ENCODE assay signal across 8 mouse cellular contexts in genomic region chr8:124947865-124948732, GRCm38 (mm10). TPM values are rescaled to one million over a fixed set of nuclear protein-coding genes. Genes with fewer than 3 reads are reported as not detected.
DNase-seq lines count a peak whose midpoint lies in the region; ATAC-seq and TF ChIP-seq lines count a peak whose summit lies in the region.

No protein-coding gene starts in this region.

- H3K4me1 ChIP-seq in embryonic facial prominence, embryonic 10.5 days: peaks cover 48% of the 10 kb centered on the region
- peaks cover 46% of the 10 kb centered on the region for H3K4me1 ChIP-seq in heart, embryonic 12.5 days (replicated peaks)
- H3K4me1 ChIP-seq in kidney, embryonic 15.5 days: peaks cover 57% of the 10 kb centered on the region
- peaks cover 15% of the 10 kb centered on the region for H3K4me1 ChIP-seq in lung, adult 2 months (ENCODE audit: control insufficient read depth, insufficient read depth, low read length)
- H3K4me1 ChIP-seq in neural tube, embryonic 15.5 days: peaks cover 59% of the 10 kb centered on the region

- TF ChIP-seq POLR2A in lung, adult 2 months (IDR thresholded peaks at IDR 0.05; ENCODE audit: borderline replicate concordance, extremely low read depth, low read depth, low read length): no peak

- peak overlapping the region; percentile 100 for H3K9ac ChIP-seq in heart, embryonic 12.5 days
- peak overlapping the region; percentile 82 for H3K9ac ChIP-seq in kidney, embryonic 15.5 days
- peak overlapping the region; percentile 98 for H3K9ac ChIP-seq in neural tube, embryonic 15.5 days (replicated peaks)

- peak overlapping the region; percentile 88 for H3K4me3 ChIP-seq in embryonic facial prominence, embryonic 10.5 days
- H3K4me3 ChIP-seq in heart, embryonic 12.5 days: peak overlapping the region; percentile 99
- peak overlapping the region; percentile 93 for H3K4me3 ChIP-seq in kidney, embryonic 15.5 days (replicated peaks)
- H3K4me3 ChIP-seq in lung, adult 2 months (replicated peaks; ENCODE audit: extremely low read depth, low read depth, low read length): peak overlapping the region; percentile 95
- peak overlapping the region; percentile 95 for H3K4me3 ChIP-seq in neural tube, embryonic 15.5 days (replicated peaks)

- H3K9me3 ChIP-seq in embryonic facial prominence, embryonic 10.5 days: no peaks in the 10 kb centered on the region
- no peaks in the 10 kb centered on the region for H3K9me3 ChIP-seq in heart, embryonic 12.5 days (replicated peaks)
- no peaks in the 10 kb centered on the region for H3K9me3 ChIP-seq in kidney, embryonic 15.5 days (replicated peaks)
- H3K9me3 ChIP-seq in neural tube, embryonic 15.5 days (replicated peaks): no peaks in the 10 kb centered on the region

- ATAC-seq in heart, embryonic 12.5 days (ENCODE audit: insufficient number of reproducible peaks, low FRiP score): 0 out of 2 replicates have a peak, but pooled peaks have one; percentile 10
- ATAC-seq in kidney, embryonic 15.5 days (replicated peaks; ENCODE audit: low FRiP score): peak; percentile 35
- ATAC-seq in neural tube, embryonic 15.5 days (ENCODE audit: low FRiP score): peak; percentile 35

- H3K27ac ChIP-seq in embryonic facial prominence, embryonic 10.5 days (replicated peaks): peak overlapping the region; percentile 97
- H3K27ac ChIP-seq in heart, embryonic 12.5 days (ENCODE audit: poor library complexity, severe bottlenecking): peak overlapping the region; percentile 99
- peak overlapping the region; percentile 97 for H3K27ac ChIP-seq in kidney, embryonic 15.5 days
- H3K27ac ChIP-seq in neural tube, embryonic 15.5 days (replicated peaks): peak overlapping the region; percentile 98

- DNase-seq in A20 (ENCODE audit: low read depth, low spot score): peak; percentile 66
- DNase-seq in adipocyte (ENCODE audit: low spot score): peak; percentile 50
- DNase-seq in embryonic facial prominence, embryonic 10.5 days (ENCODE audit: low spot score): peak; percentile 73
- DNase-seq in lung, adult 2 months: peak; percentile 64
- DNase-seq in thymus, postnatal 10 days (ENCODE audit: low spot score in 2 of 2): peak; percentile 36 to 47

- WGBS in embryonic facial prominence, embryonic 10.5 days: under 1% methylated on average over 67 of the region's 67 CpGs
- under 1% methylated on average over 67 of the region's 67 CpGs for WGBS in heart, embryonic 12.5 days
- WGBS in kidney, embryonic 15.5 days: under 1% methylated on average over 67 of the region's 67 CpGs
- WGBS in lung, adult 2 months: 2% methylated on average over 67 of the region's 67 CpGs
- WGBS in neural tube, embryonic 15.5 days: under 1% methylated on average over 67 of the region's 67 CpGs

- H3K36me3 ChIP-seq in embryonic facial prominence, embryonic 10.5 days (replicated peaks): peaks cover 16% of the 10 kb centered on the region
- no peaks in the 10 kb centered on the region for H3K36me3 ChIP-seq in heart, embryonic 12.5 days
- H3K36me3 ChIP-seq in kidney, embryonic 15.5 days: peaks cover 10% of the 10 kb centered on the region; the same call in 1 of the 2 replicates
- H3K36me3 ChIP-seq in neural tube, embryonic 15.5 days: no peaks in the 10 kb centered on the region

- H3K4me2 ChIP-seq in heart, embryonic 12.5 days: peak overlapping the region; percentile 83
- H3K4me2 ChIP-seq in kidney, embryonic 15.5 days: peak overlapping the region; percentile 89
- H3K4me2 ChIP-seq in neural tube, embryonic 15.5 days: peak overlapping the region; percentile 88

- TF ChIP-seq CTCF in lung, adult 2 months (IDR thresholded peaks at IDR 0.05; ENCODE audit: insufficient read depth, low read length): no peak

- H3K27me3 ChIP-seq in embryonic facial prominence, embryonic 10.5 days (replicated peaks; ENCODE audit: low read depth, poor library complexity, severe bottlenecking): no peaks in the 10 kb centered on the region
- H3K27me3 ChIP-seq in heart, embryonic 12.5 days (replicated peaks): no peaks in the 10 kb centered on the region
- H3K27me3 ChIP-seq in kidney, embryonic 15.5 days: no peaks in the 10 kb centered on the region
- H3K27me3 ChIP-seq in neural tube, embryonic 15.5 days (replicated peaks): no peaks in the 10 kb centered on the region

RNA-seq across cellular contexts. Expression of gene Egln1, which starts 1.0 kb away (rescaled TPM):
- 10.2 and 10.9 TPM in 2 replicates for polyA plus RNA-seq in embryonic facial prominence, embryonic 10.5 days (2016; fragmentation: Nextera tagmentation; extraction: Ambion mirVana)
- polyA plus RNA-seq in heart, embryonic 12.5 days (2016; fragmentation: Nextera tagmentation; extraction: Ambion mirVana): 16.5 and 18.6 TPM in 2 replicates
- 10.9 and 11.1 TPM in 2 replicates for polyA plus RNA-seq in kidney, embryonic 15.5 days (2015; fragmentation: Nextera tagmentation; extraction: Ambion mirVana)
- 33.7 and 40.2 TPM in 2 replicates for polyA plus RNA-seq in lung, adult 2 months (2012; rRNA removed)
- polyA plus RNA-seq in neural tube, embryonic 15.5 days (2015; fragmentation: Nextera tagmentation; extraction: Ambion mirVana): 15.7 and 16.4 TPM in 2 replicates

RNA-seq across cellular contexts. Expression of gene Sprtn, which starts 50.4 kb away (rescaled TPM):
- 9.5 and 10.3 TPM in 2 replicates for polyA plus RNA-seq in embryonic facial prominence, embryonic 10.5 days (2016; fragmentation: Nextera tagmentation; extraction: Ambion mirVana)
- polyA plus RNA-seq in heart, embryonic 12.5 days (2016; fragmentation: Nextera tagmentation; extraction: Ambion mirVana): 10.4 and 10.9 TPM in 2 replicates
- 9.7 and 10.2 TPM in 2 replicates for polyA plus RNA-seq in kidney, embryonic 15.5 days (2015; fragmentation: Nextera tagmentation; extraction: Ambion mirVana)
- 13.6 and 17.8 TPM in 2 replicates for polyA plus RNA-seq in lung, adult 2 months (2012; rRNA removed)
- polyA plus RNA-seq in neural tube, embryonic 15.5 days (2015; fragmentation: Nextera tagmentation; extraction: Ambion mirVana): 7.3 and 8.1 TPM in 2 replicates

RNA-seq across cellular contexts. Expression of gene Exoc8, which starts 50.6 kb away (rescaled TPM):
- 8.5 and 8.7 TPM in 2 replicates for polyA plus RNA-seq in embryonic facial prominence, embryonic 10.5 days (2016; fragmentation: Nextera tagmentation; extraction: Ambion mirVana)
- 10.1 and 10.3 TPM in 2 replicates for polyA plus RNA-seq in heart, embryonic 12.5 days (2016; fragmentation: Nextera tagmentation; extraction: Ambion mirVana)
- polyA plus RNA-seq in kidney, embryonic 15.5 days (2015; fragmentation: Nextera tagmentation; extraction: Ambion mirVana): 7.6 and 9.0 TPM in 2 replicates
- 12.8 and 13.6 TPM in 2 replicates for polyA plus RNA-seq in lung, adult 2 months (2012; rRNA removed)
- 12.2 and 12.7 TPM in 2 replicates for polyA plus RNA-seq in neural tube, embryonic 15.5 days (2015; fragmentation: Nextera tagmentation; extraction: Ambion mirVana)

Comparison
In these comparisons a context has a peak if more than half of its experiments do, and no peak if none do; other contexts are left out.
1. Peak in every context shown above with its lines: DNase-seq, ATAC-seq, H3K4me3 ChIP-seq and H3K27ac ChIP-seq.